Mouse (Mus musculus): ENCODE measurements at regions not wholly inside any gene's neighbourhood (a gene's known extent, or its start where the extent isn't known, plus 50 kb on each side); places are given as distances from the start of the nearest gene placed in this dataset.
A peak's percentile ranks its signal among the peaks of the same experiment; 100 is the strongest.

DNA sequence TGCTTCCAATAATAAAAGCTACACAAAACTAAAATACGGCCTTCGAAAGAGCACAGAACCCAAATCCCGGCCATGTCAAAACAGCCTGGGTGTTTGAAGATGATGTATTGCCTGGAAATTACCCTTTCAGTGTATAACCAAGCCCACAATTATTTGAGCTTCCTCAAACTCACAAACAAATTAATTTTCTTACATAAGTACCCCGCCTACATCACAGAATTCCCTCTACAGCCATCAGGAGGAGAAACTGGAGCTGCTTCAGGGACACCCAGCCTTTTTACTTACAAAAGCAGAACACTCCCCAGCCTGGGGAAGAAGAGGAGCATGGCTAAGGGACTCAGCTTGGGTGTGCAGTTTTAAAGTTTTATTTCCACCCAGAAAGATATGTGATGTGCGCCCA, 207.6 kb upstream of the Daam1 start:
- no peak for DNase-seq (ENCODE audit: low read depth)

DNA sequence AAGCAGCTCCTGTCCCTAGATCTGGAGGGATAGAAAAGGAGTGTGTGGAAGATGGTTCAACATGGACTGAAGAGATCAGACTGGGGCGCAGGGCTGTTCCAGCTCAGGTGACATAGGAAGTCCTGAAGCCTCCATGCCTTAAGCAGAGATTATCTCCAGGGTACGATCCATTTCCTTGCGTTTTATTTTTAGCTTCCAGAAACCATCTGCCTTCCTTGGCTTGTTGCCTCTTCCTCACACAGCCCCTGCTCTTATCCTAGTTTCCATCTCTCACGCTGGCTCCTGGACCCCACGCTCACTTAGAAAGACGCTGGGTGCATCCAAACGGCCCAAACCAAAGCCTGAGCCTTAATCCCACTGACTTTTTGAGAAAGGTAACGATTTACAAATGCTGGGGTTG, 206.8 kb upstream of the Daam1 start:
- no peak for DNase-seq (ENCODE audit: low read depth)

DNA sequence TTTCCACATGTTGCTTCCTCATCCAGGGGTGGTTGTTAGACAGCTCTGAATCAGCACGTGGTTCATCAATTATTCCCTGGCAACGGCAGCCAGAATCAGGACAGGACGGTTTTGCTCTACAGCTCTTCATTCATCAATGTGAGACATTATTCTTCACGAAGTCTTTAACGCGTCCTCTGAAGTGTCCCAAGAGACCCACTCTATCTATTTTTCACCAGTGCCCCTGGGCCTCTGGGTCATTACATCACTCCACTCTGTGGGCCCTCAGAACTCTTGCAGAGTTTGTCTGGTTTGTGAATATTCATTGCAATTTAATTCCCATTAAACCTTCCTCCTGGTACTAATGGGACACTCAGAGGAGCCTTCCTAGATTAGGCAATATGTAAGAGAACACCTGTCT, 206.2 kb upstream of the Daam1 start:
- no peak for DNase-seq (ENCODE audit: low read depth)

DNA sequence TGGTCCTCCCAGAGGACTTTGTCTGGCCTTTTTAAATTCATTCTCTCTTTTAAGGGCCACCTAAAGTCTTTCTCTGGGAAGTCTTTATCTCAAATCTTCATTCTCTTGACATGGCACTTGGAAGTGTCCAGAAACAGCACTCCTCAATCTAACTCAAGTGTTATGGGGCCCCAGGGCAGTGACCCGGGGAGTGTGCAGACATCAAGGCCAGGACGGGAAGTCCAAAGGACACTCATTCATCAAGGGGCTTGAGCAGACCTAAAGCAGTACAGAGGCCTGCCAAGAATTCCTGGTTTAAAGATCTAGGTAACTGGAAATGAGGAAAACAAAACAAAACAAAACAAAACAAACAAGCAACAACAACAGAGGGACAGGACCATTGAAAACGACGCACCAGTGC, 205.8 kb upstream of the Daam1 start:
- DNase-seq (ENCODE audit: low read depth): no peak

DNA sequence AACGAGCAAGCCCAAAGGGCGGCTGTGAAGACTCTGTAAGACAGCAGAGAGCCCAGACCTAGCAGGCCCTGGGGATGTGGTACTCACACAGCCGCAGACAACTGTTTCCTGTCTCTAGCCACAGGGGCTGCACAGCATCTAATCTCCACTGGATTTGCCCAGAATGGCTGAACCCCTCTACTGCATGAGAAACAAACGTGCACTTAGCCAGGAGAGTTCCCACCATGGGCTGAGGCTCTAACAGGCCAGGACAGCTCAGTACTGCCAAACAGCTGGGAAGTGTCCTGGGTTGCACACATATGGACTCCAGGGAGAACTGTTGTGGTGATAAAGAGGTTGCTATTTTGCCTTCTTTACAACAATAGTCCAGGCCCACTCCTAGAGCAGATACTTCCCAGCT, 204.1 kb upstream of the Daam1 start:
- DNase-seq (ENCODE audit: low read depth): peak; percentile 3

DNA sequence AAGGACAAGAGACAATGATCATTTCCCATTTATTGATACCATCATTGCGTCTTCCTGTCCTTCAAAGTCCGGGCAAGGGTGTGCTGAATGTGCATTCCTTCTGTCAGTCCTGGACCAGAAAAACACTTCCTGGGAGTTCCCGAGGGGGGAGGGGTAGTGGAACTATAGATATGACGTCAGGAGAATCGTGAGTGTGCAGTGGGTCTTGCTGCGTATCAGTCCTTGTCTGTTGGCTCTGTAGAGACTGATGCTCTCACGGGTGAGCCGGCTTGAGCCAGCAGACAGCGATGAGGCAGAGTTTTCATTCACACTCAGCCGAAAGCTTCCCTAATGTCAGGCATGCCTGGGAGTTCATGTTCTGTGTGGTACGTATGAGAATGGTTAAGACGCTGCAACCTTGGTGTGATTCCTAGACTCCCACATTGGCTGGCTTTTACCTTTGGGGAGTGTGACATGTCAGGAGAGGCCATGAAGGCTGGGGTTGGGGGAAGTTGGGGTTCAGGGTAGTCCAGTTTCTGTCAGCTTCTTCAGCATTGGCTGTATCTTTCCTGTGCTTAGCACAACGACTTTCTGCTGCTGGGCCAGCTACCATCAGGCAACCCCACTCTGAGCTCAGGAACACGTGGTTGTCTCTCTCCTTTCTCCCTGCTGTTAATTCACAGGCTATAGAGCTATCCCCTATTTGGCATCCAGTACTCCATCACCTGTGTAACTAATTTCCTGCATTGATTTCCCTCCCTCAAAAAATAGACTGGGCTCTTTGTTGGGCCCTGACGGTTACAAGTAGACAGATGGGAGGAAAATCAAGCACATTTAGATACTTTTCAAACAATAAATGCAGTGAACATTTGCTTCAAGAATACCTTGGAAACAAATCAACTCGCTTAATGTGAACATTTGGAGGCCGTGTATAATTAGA, 203.2 kb upstream of the Daam1 start:
- DNase-seq (ENCODE audit: low read depth): no peak

DNA sequence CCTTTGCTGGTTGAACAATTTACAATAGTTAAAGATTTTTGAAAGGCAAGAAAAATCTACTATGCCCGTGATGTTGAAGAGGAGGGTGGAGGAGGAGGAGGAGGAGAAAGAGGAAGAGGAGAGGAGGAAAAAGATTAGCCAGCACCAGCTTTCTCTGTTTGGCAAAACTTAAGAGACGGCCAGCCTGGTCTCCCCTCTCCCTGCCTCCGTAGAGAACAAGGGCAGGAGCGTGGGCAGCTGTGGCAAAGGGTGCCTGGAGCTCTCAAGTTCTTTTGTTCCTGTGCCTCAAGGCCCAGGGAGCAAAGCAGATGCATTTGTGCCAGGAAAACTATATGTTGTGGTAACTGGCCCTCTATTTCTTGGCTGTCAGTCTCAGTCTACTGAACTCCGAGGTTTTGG, 202.5 kb upstream of the Daam1 start:
- no peak for DNase-seq (ENCODE audit: low read depth)

DNA sequence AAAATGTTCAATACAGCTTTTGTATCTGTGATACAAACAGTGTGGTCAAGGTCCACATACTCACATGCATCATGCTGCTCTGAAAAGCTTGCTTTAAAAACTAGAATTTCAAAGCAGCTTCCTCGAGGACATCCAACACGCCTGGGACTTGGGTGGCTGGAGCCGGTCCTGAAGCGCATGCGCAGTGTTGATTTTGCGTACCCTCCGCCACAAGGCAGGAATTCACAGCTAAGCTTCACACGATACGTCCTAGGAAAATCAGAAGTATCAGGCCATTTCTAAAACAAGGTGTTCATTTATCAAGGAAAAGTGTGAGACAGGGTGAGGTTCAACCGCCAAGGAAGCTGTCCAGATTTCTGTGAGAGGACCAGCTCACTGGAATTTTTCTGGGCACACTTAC, 202.1 kb upstream of the Daam1 start:
- DNase-seq (ENCODE audit: low read depth): no peak

DNA sequence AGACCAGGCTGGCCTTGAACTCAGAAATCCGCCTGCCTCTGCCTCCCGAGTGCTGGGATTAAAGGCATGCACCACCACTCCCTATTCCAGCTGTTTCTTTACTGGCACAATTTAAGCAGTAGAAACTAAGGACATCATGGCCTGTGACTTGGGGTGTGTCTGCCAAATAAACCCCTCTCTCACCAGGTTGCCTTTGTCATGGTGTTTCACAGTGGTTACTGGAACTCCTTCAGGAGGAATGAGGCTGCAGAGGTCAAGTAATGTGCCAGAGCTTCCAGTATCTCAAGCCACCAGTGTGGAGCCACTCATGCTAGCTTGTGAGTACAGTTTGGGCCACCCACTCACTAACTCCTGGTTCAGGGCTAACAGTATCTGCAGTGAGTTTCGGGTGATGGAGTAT, 200.5 kb upstream of the Daam1 start:
- DNase-seq (ENCODE audit: low read depth): no peak

DNA sequence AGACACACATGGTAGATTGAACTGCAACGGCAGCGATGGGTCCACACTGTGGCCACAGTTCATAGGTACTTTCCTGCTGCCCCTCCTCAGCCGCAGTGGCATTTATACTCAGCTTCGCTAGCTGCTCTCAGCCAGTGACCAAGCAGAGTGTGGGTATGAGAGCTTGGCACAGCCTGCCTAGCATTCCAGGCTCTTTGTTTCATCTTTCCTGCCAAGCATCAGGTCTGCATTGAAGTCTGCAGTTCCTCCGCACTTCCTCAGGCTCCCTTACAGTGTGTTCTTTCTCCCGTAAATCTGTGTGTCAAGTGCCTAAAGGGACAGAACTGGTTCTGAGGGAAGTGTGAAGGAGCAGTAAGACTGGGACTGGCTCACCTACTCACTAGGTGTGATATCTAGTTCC, 194.6 kb upstream of the Daam1 start:
- no peak for DNase-seq (ENCODE audit: low read depth)

DNA sequence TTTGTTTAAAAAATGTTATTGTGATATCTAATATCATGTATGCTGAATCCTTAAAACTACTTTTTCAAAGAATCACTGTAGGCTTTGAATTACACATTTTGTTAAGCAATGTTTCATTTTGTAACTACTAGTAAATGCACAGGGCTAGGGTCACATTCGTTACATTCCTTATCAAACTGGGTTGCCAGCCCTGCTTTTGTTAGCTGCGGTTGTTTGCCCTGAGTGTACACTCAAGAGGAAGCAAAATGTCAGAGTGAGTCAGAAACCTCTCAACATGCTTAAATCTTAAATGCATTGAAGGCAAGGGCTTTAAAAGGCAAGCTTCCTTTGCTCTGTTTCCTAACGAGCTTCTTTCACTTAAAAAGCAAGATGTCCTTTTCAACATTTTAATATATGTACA, 193.6 kb upstream of the Daam1 start:
- peak; percentile 9 for DNase-seq (ENCODE audit: low read depth)

DNA sequence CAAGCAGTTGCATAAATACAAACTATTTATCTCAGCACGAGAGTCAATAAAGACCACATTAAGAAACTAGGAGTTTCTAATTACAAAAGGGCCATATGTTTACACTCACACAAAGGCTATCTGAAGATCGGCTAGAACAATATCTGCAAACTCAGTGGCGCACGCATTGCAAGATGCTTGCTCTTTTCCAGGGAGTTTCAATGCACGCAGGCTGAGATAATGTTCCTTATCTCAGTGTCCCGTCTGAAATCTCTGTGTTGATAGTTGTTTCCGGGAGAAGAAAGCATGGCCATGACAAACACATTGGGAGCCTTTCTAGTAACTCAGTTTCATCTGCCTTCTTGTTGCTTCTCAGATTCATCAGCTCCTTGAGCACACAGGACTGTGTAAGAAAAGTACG, 192.6 kb upstream of the Daam1 start:
- no peak for DNase-seq (ENCODE audit: low read depth)

DNA sequence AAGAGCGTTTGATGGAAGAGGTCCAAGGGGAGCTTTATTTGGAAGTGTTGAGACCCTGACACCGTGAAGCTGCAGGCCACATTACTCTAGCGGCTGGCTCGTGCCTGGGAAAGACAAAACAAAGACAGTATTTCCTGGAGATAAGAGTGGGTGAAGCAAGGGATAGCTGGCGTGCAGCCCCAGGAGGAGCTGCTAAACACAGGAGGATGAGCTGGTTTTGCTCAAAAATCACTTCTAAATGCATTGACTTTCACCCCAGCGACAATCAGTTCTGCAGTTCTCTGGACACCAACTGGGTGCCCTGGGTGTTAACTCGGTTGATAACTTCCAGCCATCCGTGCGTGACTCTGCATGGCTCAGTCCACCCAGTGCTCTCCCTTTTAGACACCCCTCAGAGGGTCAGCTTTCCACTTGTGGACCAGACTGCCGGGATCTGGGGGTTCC, 190.8 kb upstream of the Daam1 start:
- DNase-seq (ENCODE audit: low read depth): no peak

DNA sequence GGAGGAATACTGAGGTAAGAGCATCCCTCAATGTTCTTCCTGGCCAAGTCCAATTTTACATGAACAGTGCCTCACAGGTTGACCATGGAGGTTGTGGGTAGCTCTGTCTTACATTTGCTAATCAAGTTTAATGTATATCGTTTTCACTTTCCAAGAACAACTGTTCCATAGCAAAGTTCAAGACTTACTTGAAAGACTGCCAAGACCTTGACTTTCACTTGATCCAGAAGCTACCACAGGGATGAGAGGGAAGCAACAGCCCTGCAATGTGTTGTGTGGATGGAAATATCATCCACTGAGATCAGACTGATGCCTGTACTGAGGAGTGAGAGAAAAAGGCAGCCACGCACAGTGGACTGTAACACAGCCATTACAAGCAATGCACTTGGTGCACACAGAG, 189.4 kb upstream of the Daam1 start:
- DNase-seq (ENCODE audit: low read depth): no peak

DNA sequence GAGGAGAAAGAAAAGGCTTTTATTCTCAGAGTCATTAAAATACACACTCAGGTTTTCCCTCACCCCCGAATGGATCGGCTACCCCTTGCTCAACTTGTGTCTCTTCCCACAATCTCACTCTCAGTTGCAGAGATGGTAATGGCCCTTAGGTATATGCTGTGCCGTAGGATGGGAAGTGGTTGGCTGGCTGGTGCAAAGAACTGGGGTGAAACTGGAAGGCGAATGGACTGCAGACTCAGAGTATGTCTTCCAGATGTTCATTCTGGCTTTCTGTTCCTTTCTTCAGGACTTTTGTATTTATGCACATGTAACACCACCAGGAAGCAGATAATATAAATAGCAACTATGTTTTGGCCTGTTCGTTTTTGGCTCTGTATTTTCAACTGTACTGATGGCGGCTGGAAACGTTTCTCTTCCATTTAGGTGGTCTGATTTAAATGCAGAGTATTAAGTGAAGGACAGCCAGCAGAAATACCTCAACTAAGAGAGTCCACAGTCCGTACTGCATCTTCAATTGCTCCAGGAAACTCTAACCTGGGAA, 188.0 kb upstream of the Daam1 start:
- DNase-seq (ENCODE audit: low read depth): no peak

DNA sequence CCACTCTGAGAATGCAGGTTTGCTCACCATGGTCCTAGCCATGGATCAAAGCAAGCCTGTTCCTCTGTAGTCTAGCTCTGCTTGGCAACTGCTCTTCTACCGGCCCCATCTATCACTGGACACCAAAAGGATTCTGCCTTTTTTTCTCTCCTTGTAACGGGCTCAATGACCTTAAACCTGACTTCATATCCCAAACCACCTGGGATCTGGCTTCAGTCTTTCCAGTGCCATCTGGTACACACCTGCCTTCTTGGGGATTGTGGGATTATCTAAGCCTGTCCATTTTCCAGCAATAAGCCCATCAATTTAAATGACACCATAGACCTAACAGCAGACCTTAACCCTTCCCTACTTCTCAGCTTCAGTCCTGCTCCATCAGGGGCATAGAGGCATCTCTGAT, 179.6 kb upstream of the Daam1 start:
- no peak for DNase-seq (ENCODE audit: low read depth)

DNA sequence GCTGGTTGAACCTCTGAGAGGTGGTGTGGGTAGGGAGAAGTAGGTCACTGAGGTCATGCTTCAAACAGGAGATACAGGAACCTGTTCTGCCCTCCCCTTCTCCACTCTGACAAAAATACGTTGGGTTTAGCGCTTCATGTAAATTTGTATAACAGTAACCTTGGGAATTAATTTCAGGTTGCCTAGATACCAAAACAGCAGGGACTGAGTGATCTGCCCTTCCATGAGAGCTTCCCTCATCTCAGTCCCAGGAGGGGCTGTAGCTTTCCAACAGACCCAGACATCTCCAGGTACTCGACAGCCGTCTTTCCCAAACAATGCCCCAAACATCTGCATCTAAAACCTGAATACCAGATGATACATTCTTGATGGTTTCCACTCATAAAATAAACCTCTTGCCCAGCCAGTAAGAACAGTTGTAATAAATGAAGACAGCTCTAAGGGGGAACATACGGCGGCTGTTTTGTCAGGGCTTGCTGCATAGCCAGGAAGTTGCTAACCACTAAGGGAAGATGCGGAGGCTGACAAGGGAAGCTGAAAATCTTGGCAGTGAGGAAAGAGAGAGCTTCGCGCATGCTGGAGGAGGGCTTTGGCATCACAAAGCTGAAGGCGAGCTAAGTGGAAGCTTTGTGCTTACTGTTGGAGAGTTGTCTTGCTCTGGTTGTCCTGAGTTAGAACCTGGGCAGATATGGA, 137.4 kb upstream of the Daam1 start:
- peak; percentile 32 for DNase-seq (ENCODE audit: low read depth)

DNA sequence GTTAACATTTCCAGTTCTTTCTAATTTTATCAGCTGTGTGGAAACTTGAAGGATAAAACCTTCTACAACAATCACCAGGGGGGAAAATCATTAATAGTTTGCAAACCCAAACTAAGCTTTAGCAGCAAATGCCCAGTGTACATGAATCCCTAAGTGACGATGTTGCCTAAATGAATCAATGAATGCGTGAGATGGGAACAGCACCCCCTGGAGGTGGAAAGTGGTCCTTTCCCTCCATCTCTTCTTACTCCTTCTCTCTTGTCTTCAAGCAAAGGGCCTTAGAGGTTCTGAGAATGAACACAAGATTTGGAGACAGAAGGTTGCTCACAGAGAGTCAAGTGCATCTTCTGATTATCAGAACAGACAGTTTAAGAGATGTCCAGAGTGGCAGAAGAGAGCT, 129.1 kb upstream of the Daam1 start:
- no peak for DNase-seq (ENCODE audit: low read depth)

DNA sequence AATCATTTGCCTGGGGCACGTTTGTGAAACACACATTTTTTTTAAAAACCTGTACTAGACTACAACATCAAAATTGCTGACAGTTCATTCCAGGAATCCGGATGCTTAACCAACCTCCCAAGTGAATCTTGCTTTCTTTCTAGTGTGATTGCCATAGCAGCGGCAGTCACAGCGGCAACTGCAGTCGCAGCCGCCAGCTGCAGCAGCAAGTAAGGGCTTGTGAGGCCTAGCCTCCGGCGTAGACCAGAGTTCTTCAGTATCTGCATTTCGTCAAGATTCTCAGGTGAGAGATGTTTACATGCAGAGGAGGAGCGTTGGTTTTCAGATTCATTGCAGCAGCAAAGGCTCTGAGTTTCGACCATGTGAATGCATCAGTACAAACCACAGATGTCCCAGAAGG, 128.7 kb upstream of the Daam1 start:
- no peak for DNase-seq (ENCODE audit: low read depth)

DNA sequence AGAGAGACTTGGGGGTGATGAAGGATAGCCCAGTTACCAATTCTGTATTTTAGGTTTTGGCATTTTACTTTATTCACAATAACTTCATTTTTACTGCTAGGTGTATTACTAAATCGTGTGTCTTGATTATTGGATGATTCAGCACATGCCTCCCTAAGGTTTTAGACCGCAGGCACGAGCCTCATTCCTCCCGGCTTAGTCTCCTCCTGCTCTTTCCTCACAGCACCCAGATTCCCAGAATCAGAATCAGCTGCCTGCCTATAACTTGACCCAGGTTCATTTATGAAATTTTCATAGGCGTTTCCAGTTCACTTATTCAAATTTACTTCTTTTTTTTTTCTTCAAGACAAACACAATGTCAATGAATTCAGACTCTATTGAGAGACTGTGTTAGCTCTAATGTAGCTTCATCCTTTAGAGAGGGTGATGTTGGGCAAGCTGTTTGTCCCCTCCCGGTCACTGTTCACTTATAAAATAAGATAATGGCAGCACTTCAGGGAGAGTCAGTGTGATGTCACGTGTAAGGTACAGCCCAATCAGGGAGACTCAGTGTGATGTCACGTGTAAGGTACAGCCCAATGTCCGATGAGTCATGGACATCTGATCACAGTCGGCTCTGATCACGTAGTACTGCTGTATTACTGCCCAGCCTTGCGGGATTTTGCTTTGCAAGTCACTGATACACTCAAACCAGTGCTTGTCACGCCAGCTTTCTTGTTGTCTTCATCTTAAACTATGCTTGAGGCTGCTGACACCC, 127.6 kb upstream of the Daam1 start:
- peak; percentile 26 for DNase-seq (ENCODE audit: low read depth)

DNA sequence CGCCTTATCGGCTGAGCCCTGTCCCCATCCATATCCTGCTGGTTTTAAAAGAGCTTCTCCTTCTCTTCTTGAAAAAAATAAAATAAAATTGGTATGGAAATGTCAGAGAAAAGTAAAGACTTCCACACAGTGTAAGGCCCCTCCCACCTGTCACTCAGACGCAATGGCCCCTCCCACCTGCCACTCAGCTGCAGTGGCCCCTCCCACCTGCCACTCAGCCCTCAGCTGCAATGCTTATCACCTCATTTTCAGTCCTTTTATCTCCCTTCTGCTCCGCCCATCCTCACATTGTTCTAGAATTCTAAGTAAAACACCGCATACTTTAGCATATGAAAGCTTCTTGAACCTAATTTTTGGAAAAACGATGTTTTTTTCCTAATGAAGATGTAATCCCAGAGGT, 126.4 kb upstream of the Daam1 start:
- no peak for DNase-seq (ENCODE audit: low read depth)

DNA sequence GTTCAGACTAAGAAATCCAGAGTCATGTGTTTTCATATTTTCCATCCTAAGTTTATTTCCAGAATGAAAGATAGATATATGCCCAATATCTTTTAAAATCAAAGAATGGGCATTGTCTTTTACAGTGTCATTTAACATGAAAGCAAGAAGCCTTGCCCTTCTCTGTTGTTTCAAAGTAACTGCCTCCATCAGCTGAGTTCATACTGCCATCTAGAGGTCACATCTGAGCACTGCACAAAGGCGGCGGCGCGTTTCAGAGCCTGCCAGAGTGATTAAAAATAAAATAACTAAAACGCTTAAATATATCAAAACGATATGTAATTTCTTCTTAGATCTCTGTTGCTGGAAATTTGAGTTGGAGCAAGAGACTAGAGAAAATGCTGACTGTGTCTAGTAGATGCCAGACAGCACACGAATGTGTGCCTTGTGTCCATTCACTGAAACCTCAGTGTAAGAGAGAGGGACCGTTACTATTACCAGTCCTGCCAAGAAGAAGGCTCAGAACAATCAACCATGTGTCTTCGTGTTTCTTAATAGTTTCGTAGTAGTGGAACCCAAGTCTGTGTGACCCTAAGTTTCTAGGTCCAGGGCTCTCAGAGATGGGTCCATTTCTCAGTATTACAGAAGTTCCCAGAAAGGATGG, 123.0 kb upstream of the Daam1 start:
- peak; percentile 55 for DNase-seq (ENCODE audit: low read depth)
